Mouse (Mus musculus) limb, embryonic 12.5 days (tissue): ENCODE measurements around the gene Celf2. TPM values are rescaled to one million over a fixed set of nuclear protein-coding genes. Genes with fewer than 3 reads are reported as not detected.

Experiments used
- ATAC-seq: fragments of 200-750 bp; cut with Nextera tagmentation; 2 replicates; pipeline ENCODE4 v1.8.0; 2017; ENCODE audit warnings: low read depth, moderate TSS enrichment; ENCODE audit not compliant: insufficient number of reproducible peaks, insufficient read depth, low FRiP score, low TSS enrichment
- H3K27ac ChIP-seq: fragments of 300-500 bp; sonication (generic); 2 replicates; pipeline ENCODE4 v1.5.1; 2016; ENCODE audit warnings: mild to moderate bottlenecking, moderate library complexity
- H3K27me3 ChIP-seq: fragments of 300-500 bp; sonication (generic); 2 replicates; pipeline ENCODE4 v1.6.1; 2016; ENCODE audit warnings: mild to moderate bottlenecking, moderate library complexity
- H3K36me3 ChIP-seq: fragments of 300-500 bp; sonication (generic); 2 replicates; pipeline ENCODE4 v1.6.1; 2016; ENCODE audit warnings: mild to moderate bottlenecking, moderate library complexity
- H3K4me1 ChIP-seq: fragments of 300-500 bp; sonication (generic); replicated peaks from 2 replicates; pipeline ENCODE4 v1.6.1; 2016
- H3K4me2 ChIP-seq: fragments of 300-500 bp; sonication (generic); 2 replicates; pipeline ENCODE4 v1.6.1; 2016; ENCODE audit warnings: mild to moderate bottlenecking, moderate library complexity
- H3K4me3 ChIP-seq: fragments of 300-500 bp; sonication (generic); replicated peaks from 2 replicates; pipeline ENCODE4 v1.5.1; 2016; ENCODE audit warnings: mild to moderate bottlenecking
- H3K9ac ChIP-seq: fragments of 300-500 bp; sonication (generic); replicated peaks from 2 replicates; pipeline ENCODE4 v1.6.1; 2016; ENCODE audit warnings: mild to moderate bottlenecking, moderate library complexity
- H3K9me3 ChIP-seq: fragments of 300-500 bp; sonication (generic); 2 replicates; pipeline ENCODE4 v1.6.1; 2016; ENCODE audit warnings: mild to moderate bottlenecking, moderate library complexity
- whole genome bisulfite sequencing: fragments of 180-500 bp; shearing (Covaris S2); methylation state at CpG from one replicate; pipeline ENCODE4 v1.1.7; 2016; 5-methylcytosine and 5-hydroxymethylcytosine counted together
- polyA plus RNA-seq: library from polyadenylated mRNA; unstranded; fragments of >200 nt; fragmentation: Nextera tagmentation; extraction: Ambion mirVana; gene quantifications from 2 replicates; pipeline ENCODE4 v1.2.1, GENCODE M21; 2016

The Celf2 gene
- polyA plus RNA-seq, 1 experiment from 2014 or later, result 35.6 TPM

GRCm38 (mm10) chr2:7259616-7260015, 249.7 kb downstream of the Celf2 start:
- H3K4me3 ChIP-seq, result no peak overlapping the region

GRCm38 (mm10) chr2:7256023-7256422, 253.3 kb downstream of the Celf2 start:
- ATAC-seq, result no peak
- no peaks in the 10 kb centered on the region for H3K27me3 ChIP-seq
- H3K4me2 ChIP-seq, result no peak overlapping the region
- H3K9ac ChIP-seq, result no peak overlapping the region
- 77% methylated on average over 1 of the region's 1 CpGs for WGBS
- no peaks in the 10 kb centered on the region for H3K36me3 ChIP-seq
- no peaks in the 10 kb centered on the region for H3K4me1 ChIP-seq
- H3K9me3 ChIP-seq, result no peaks in the 10 kb centered on the region
- H3K4me3 ChIP-seq, result no peak overlapping the region
- no peak overlapping the region for H3K27ac ChIP-seq

More at GRCm38 (mm10) chr2:7259616-7260015, 249.7 kb downstream of the Celf2 start:
- ATAC-seq, result no peak
- Histone ChIP-seq H3K4me2 (no peak overlapping the region), H3K9me3 (no peaks in the 10 kb centered on the region), H3K4me1 (no peaks in the 10 kb centered on the region), H3K36me3 (no peaks in the 10 kb centered on the region), H3K9ac (no peak overlapping the region), H3K27ac (no peak overlapping the region), H3K27me3 (no peaks in the 10 kb centered on the region)
- 83% methylated on average over 4 of the region's 4 CpGs for WGBS

GRCm38 (mm10) chr2:7255386-7255785, 254.0 kb downstream of the Celf2 start:
- no peak overlapping the region for H3K9ac ChIP-seq
- no peaks in the 10 kb centered on the region for H3K27me3 ChIP-seq
- 83% methylated on average over 3 of the region's 3 CpGs for WGBS
- no peak overlapping the region for H3K4me3 ChIP-seq
- no peaks in the 10 kb centered on the region for H3K9me3 ChIP-seq
- no peak for ATAC-seq
- no peak overlapping the region for H3K27ac ChIP-seq
- no peaks in the 10 kb centered on the region for H3K4me1 ChIP-seq
- no peak overlapping the region for H3K4me2 ChIP-seq
- H3K36me3 ChIP-seq, result no peaks in the 10 kb centered on the region

- H3K4me1 ChIP-seq, result peaks cover 9% of the 10 kb centered on the region; the same call in 1 of the 2 replicates
- no peak overlapping the region for H3K4me3 ChIP-seq
- H3K27me3 ChIP-seq, result no peaks in the 10 kb centered on the region
- 49% methylated on average over 2 of the region's 2 CpGs for WGBS
- no peaks in the 10 kb centered on the region for H3K9me3 ChIP-seq
- no peaks in the 10 kb centered on the region for H3K36me3 ChIP-seq
- H3K9ac ChIP-seq, result no peak overlapping the region
- H3K27ac ChIP-seq, result no peak overlapping the region
- no peak for ATAC-seq
- H3K4me2 ChIP-seq, result no peak overlapping the region
These were observed 259.0 kb downstream of the Celf2 start for GRCm38 (mm10) chr2:7250314-7250713.

- Histone ChIP-seq H3K4me3 (no peak overlapping the region), H3K27ac (no peak overlapping the region), H3K27me3 (no peaks in the 10 kb centered on the region), H3K4me2 (no peak overlapping the region), H3K36me3 (no peaks in the 10 kb centered on the region), H3K9ac (no peak overlapping the region), H3K9me3 (no peaks in the 10 kb centered on the region), H3K4me1 (peaks cover 9% of the 10 kb centered on the region; the same call in 1 of the 2 replicates)
- ATAC-seq, result no peak
These were observed 260.4 kb downstream of the Celf2 start for GRCm38 (mm10) chr2:7249002-7249401.

GRCm38 (mm10) chr2:7245958-7246774, 263.2 kb downstream of the Celf2 start:
- Histone ChIP-seq H3K4me2 (no peak overlapping the region), H3K27ac (no peak overlapping the region), H3K4me3 (no peak overlapping the region), H3K4me1 (peaks cover 9% of the 10 kb centered on the region; the same call in 1 of the 2 replicates), H3K36me3 (no peaks in the 10 kb centered on the region), H3K9me3 (no peaks in the 10 kb centered on the region), H3K27me3 (no peaks in the 10 kb centered on the region), H3K9ac (no peak overlapping the region)
- ATAC-seq, result peak; percentile 66; the same call in 1 of the 2 replicates
- 29% methylated on average over 4 of the region's 4 CpGs for WGBS

- Histone ChIP-seq H3K4me1 (peaks cover 9% of the 10 kb centered on the region; the same call in 1 of the 2 replicates), H3K27me3 (no peaks in the 10 kb centered on the region), H3K9me3 (no peaks in the 10 kb centered on the region), H3K27ac (no peak overlapping the region), H3K4me3 (no peak overlapping the region), H3K36me3 (no peaks in the 10 kb centered on the region), H3K9ac (no peak overlapping the region), H3K4me2 (no peak overlapping the region)
- no peak for ATAC-seq
- 86% methylated on average over 1 of the region's 1 CpGs for WGBS
These were observed 267.2 kb downstream of the Celf2 start for GRCm38 (mm10) chr2:7242139-7242538.

- Histone ChIP-seq H3K4me3 (no peak overlapping the region), H3K27ac (no peak overlapping the region), H3K9ac (no peak overlapping the region), H3K9me3 (no peaks in the 10 kb centered on the region), H3K36me3 (no peaks in the 10 kb centered on the region), H3K4me1 (peaks cover 9% of the 10 kb centered on the region; the same call in 1 of the 2 replicates), H3K27me3 (no peaks in the 10 kb centered on the region), H3K4me2 (no peak overlapping the region)
- WGBS, result 86% methylated on average over 4 of the region's 4 CpGs
- no peak for ATAC-seq
These were observed 267.8 kb downstream of the Celf2 start for GRCm38 (mm10) chr2:7241523-7241941.

- Histone ChIP-seq H3K4me1 (no peaks in the 10 kb centered on the region), H3K9me3 (no peaks in the 10 kb centered on the region), H3K27ac (no peak overlapping the region), H3K9ac (no peak overlapping the region), H3K27me3 (no peaks in the 10 kb centered on the region), H3K4me3 (no peak overlapping the region), H3K4me2 (no peak overlapping the region), H3K36me3 (no peaks in the 10 kb centered on the region)
- ATAC-seq, result no peak
- 89% methylated on average over 4 of the region's 4 CpGs for WGBS
These were observed 272.1 kb downstream of the Celf2 start for GRCm38 (mm10) chr2:7237283-7237682.

GRCm38 (mm10) chr2:7236452-7236851, 272.9 kb downstream of the Celf2 start:
- Histone ChIP-seq H3K9ac (no peak overlapping the region), H3K27ac (no peak overlapping the region), H3K36me3 (no peaks in the 10 kb centered on the region), H3K9me3 (no peaks in the 10 kb centered on the region), H3K27me3 (no peaks in the 10 kb centered on the region), H3K4me1 (no peaks in the 10 kb centered on the region), H3K4me2 (no peak overlapping the region), H3K4me3 (no peak overlapping the region)
- 84% methylated on average over 3 of the region's 3 CpGs for WGBS
- ATAC-seq, result no peak

GRCm38 (mm10) chr2:7235059-7235741, 274.2 kb downstream of the Celf2 start:
- Histone ChIP-seq H3K4me1 (no peaks in the 10 kb centered on the region), H3K27ac (no peak overlapping the region), H3K4me3 (no peak overlapping the region), H3K4me2 (no peak overlapping the region), H3K36me3 (no peaks in the 10 kb centered on the region), H3K9ac (no peak overlapping the region), H3K9me3 (no peaks in the 10 kb centered on the region), H3K27me3 (no peaks in the 10 kb centered on the region)
- 85% methylated on average over 4 of the region's 4 CpGs for WGBS
- no peak for ATAC-seq
